8 mouse cellular contexts compared by ENCODE assay signal in the genomic region with DNA sequence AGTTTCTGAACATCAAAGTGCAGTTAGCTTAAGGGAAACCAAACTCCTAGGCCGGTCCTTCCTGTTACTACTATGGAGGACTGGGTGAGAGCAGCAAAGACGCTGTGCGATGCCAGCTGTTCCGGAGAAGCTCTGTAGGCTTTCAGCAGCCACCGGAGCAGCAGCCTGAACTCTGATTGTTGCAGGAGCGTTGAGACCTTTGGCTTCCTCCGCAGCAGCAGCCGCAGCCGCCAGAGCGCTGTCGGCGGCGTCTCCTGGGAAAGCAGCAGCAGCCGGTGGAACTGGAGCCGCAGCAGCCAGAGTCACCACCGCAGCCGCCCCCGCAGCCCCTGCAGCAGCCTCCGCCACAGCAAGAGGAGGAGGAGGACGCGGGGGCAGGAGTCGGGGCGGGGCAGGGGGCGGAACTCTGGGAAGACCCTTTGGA. TPM values are rescaled to one million over a fixed set of nuclear protein-coding genes. Genes with fewer than 3 reads are reported as not detected.
DNase-seq lines count a peak whose midpoint lies in the region; ATAC-seq lines count a peak whose summit lies in the region.

No protein-coding gene starts in this region.

- peak overlapping the region; percentile 51 for H3K9ac ChIP-seq in forebrain, embryonic 15.5 days (replicated peaks)
- H3K9ac ChIP-seq in neural tube, embryonic 11.5 days (ENCODE audit: low read length) = peak overlapping the region; percentile 55

- H3K4me3 ChIP-seq in forebrain, embryonic 15.5 days = peak overlapping the region; percentile 49
- H3K4me3 ChIP-seq in neural tube, embryonic 11.5 days (ENCODE audit: low read depth, low read length) = peak overlapping the region; percentile 31

- ATAC-seq in forebrain, embryonic 15.5 days (replicated peaks) = peak; percentile 88
- peak; percentile 83 for ATAC-seq in neural tube, embryonic 11.5 days (ENCODE audit: insufficient read depth, low FRiP score, low TSS enrichment)

- H3K36me3 ChIP-seq in forebrain, embryonic 15.5 days = no peaks in the 10 kb centered on the region
- no peaks in the 10 kb centered on the region for H3K36me3 ChIP-seq in neural tube, embryonic 11.5 days (ENCODE audit: control insufficient read depth, insufficient read depth, low read length)

- DNase-seq in ES-CJ7 (ENCODE audit: low read depth, low spot score) (peak; percentile 24), ZHBTc4 (ENCODE audit: low read depth, low spot score) (peak; percentile 67)
- DNase-seq in hindlimb bud, embryonic 11.5 days (ENCODE audit: extremely low spot score, low read depth, low spot score) = peak; percentile 6
- peak; percentile 46 for DNase-seq in left cerebral cortex, postnatal 4 days
- DNase-seq in neural tube, embryonic 11.5 days (ENCODE audit: low spot score) = peak; percentile 80
- DNase-seq in urinary bladder, postnatal 25 days (ENCODE audit: low spot score) = peak; percentile 8
- no peak for DNase-seq in thymus, postnatal 36 days

- 0% methylated on average over 24 of the region's 24 CpGs for WGBS in forebrain, embryonic 15.5 days
- under 1% methylated on average over 24 of the region's 24 CpGs for WGBS in neural tube, embryonic 11.5 days

- H3K27me3 ChIP-seq in forebrain, embryonic 15.5 days = no peaks in the 10 kb centered on the region
- H3K27me3 ChIP-seq in neural tube, embryonic 11.5 days (ENCODE audit: control insufficient read depth, insufficient read depth, low read length) = no peaks in the 10 kb centered on the region

- peak overlapping the region; percentile 21; the same call in 1 of the 2 replicates for H3K27ac ChIP-seq in forebrain, embryonic 15.5 days (replicated peaks)
- 0 out of 2 replicates have a peak overlapping the region, but pooled peaks have one; percentile 8 for H3K27ac ChIP-seq in neural tube, embryonic 11.5 days (ENCODE audit: low read depth, low read length)

- peak overlapping the region; percentile 90 for H3K4me2 ChIP-seq in forebrain, embryonic 15.5 days (replicated peaks)
- H3K4me2 ChIP-seq in neural tube, embryonic 11.5 days (ENCODE audit: low read depth) = peak overlapping the region; percentile 62

- intact Hi-C loops in left cerebral cortex, postnatal 4 days (cut with DNase I) = no loop called here

- peaks cover 12% of the 10 kb centered on the region; the same call in 1 of the 2 replicates for H3K4me1 ChIP-seq in forebrain, embryonic 15.5 days
- no peaks in the 10 kb centered on the region for H3K4me1 ChIP-seq in neural tube, embryonic 11.5 days (ENCODE audit: control insufficient read depth, insufficient read depth, low read length)

- no peaks in the 10 kb centered on the region for H3K9me3 ChIP-seq in forebrain, embryonic 15.5 days
- H3K9me3 ChIP-seq in neural tube, embryonic 11.5 days (ENCODE audit: control insufficient read depth, low read length) = no peaks in the 10 kb centered on the region

RNA-seq across cellular contexts. Expression of gene Crct1, which starts 1.1 kb away (rescaled TPM):
- 0.27 TPM in 1 of 2 replicates, not detected in the other for polyA plus RNA-seq in forebrain, embryonic 15.5 days (2015; fragmentation: Nextera tagmentation; extraction: Ambion mirVana)
- not detected for total RNA-seq in left cerebral cortex, postnatal 4 days (2021)
- 0.68 TPM in 1 of 2 replicates, not detected in the other for polyA plus RNA-seq in neural tube, embryonic 11.5 days (2014; fragmentation: Nextera tagmentation; extraction: Ambion mirVana)

RNA-seq across cellular contexts. Expression of gene Lce1m, which starts 4.5 kb away (rescaled TPM):
- not detected in 2 replicates for polyA plus RNA-seq in forebrain, embryonic 15.5 days (2015; fragmentation: Nextera tagmentation; extraction: Ambion mirVana)
- total RNA-seq in left cerebral cortex, postnatal 4 days (2021) = not detected
- not detected in 2 replicates for polyA plus RNA-seq in neural tube, embryonic 11.5 days (2014; fragmentation: Nextera tagmentation; extraction: Ambion mirVana)

RNA-seq across cellular contexts. Expression of gene Lce3f, which starts 22.4 kb away (rescaled TPM):
- polyA plus RNA-seq in forebrain, embryonic 15.5 days (2015; fragmentation: Nextera tagmentation; extraction: Ambion mirVana) = not detected in 2 replicates
- not detected for total RNA-seq in left cerebral cortex, postnatal 4 days (2021)
- polyA plus RNA-seq in neural tube, embryonic 11.5 days (2014; fragmentation: Nextera tagmentation; extraction: Ambion mirVana) = not detected in 2 replicates

RNA-seq across cellular contexts. Expression of gene Lce3e, which starts 47.5 kb away (rescaled TPM):
- not detected in 2 replicates for polyA plus RNA-seq in forebrain, embryonic 15.5 days (2015; fragmentation: Nextera tagmentation; extraction: Ambion mirVana)
- not detected for total RNA-seq in left cerebral cortex, postnatal 4 days (2021)
- not detected in 2 replicates for polyA plus RNA-seq in neural tube, embryonic 11.5 days (2014; fragmentation: Nextera tagmentation; extraction: Ambion mirVana)

RNA-seq across cellular contexts. Expression of gene Gm4858, which starts 54.2 kb away (rescaled TPM):
- not detected in 2 replicates for polyA plus RNA-seq in forebrain, embryonic 15.5 days (2015; fragmentation: Nextera tagmentation; extraction: Ambion mirVana)
- total RNA-seq in left cerebral cortex, postnatal 4 days (2021) = not detected
- polyA plus RNA-seq in neural tube, embryonic 11.5 days (2014; fragmentation: Nextera tagmentation; extraction: Ambion mirVana) = not detected in 2 replicates

Comparison
In these comparisons a context has a peak if more than half of its experiments do, and no peak if none do; other contexts are left out.
1. DNase-seq: peak in ES-CJ7 (single experiment), ZHBTc4 (single experiment), hindlimb bud, embryonic 11.5 days (single experiment), left cerebral cortex, postnatal 4 days (single experiment), neural tube, embryonic 11.5 days (single experiment) and urinary bladder, postnatal 25 days (single experiment); none in thymus, postnatal 36 days (0 of 2).